Mouse (Mus musculus) small intestine, adult 2 months (tissue): Measurements from ENCODE around the gene Efcab14.

ENCODE experiments used
- CTCF ChIP-seq: fragments of 200-500 bp; IDR thresholded peaks from 2 replicates; pipeline ENCODE4 v1.5.1; 2012; ENCODE audit warnings: low read depth, mild to moderate bottlenecking, control low read depth, inconsistent platforms, low read length, moderate library complexity, mixed read lengths; ENCODE audit not compliant: insufficient replicate concordance, insufficient read length; ENCODE audit errors: extremely low read depth
- POLR2A ChIP-seq: fragments of 200-500 bp; IDR thresholded peaks from 2 replicates; pipeline ENCODE4 v1.6.1; 2012; ENCODE audit warnings: low read depth, mild to moderate bottlenecking, control low read depth, inconsistent platforms, low read length, moderate library complexity

DNA sequence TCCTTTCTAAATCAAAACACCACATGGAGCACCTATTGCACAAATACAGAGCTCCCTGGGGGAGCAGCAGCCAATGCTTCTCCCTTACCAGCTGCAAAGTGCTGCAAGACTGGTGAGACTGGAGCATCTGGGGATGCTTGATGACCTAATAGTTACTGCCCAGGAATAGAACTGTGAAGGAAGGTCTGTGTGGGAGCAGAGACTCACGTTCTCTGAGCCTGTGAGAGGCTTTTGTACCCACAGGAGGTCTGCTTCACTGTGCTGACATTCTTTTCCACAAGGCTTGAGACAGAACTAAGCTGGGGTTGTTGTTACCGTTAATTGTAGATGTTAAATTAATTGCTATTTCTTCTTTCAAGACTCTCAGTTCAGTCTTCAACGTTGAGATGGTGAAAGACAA is 53.3 kb downstream of the Efcab14 start:
- no peak for TF ChIP-seq POLR2A
- TF ChIP-seq CTCF: no peak
